Mouse (Mus musculus): ENCODE data around the gene Chtf18. TPM values are rescaled to one million over a fixed set of nuclear protein-coding genes. Genes with fewer than 3 reads are reported as not detected.

The Chtf18 gene
- polyA plus RNA-seq, 1 experiment from 2014 or later: 48.3 TPM

Small RNAs within 50 kb of the gene (microRNA-seq; reads per million reads assigned to microRNA genes)
- not detected for gene Gm25083

Other genes with a start within 250 kb of the Chtf18 start
- 0.24 and 0.29 TPM in 2 replicates for gene Sstr5, start 230.1 kb downstream of the Chtf18 start, polyA plus RNA-seq (2016; fragmentation: Nextera tagmentation; extraction: Ambion mirVana)
- 10.1 and 11.1 TPM in 2 replicates for gene Sox8, start 156.7 kb downstream of the Chtf18 start, polyA plus RNA-seq (2016; fragmentation: Nextera tagmentation; extraction: Ambion mirVana)
- gene Lmf1, start 148.3 kb downstream of the Chtf18 start, polyA plus RNA-seq (2016; fragmentation: Nextera tagmentation; extraction: Ambion mirVana): 27.9 and 28.9 TPM in 2 replicates
- gene Gng13, start 10.2 kb downstream of the Chtf18 start, polyA plus RNA-seq (2016; fragmentation: Nextera tagmentation; extraction: Ambion mirVana): 0.74 and 1.3 TPM in 2 replicates
- 21.6 and 22.4 TPM in 2 replicates for gene Rpusd1, start 251 bp upstream of the Chtf18 start, polyA plus RNA-seq (2016; fragmentation: Nextera tagmentation; extraction: Ambion mirVana)
- not detected in 2 replicates for gene Mslnl, start 8.6 kb upstream of the Chtf18 start, polyA plus RNA-seq (2016; fragmentation: Nextera tagmentation; extraction: Ambion mirVana)
- 0.44 TPM in 1 of 2 replicates, not detected in the other for gene Msln, start 27.0 kb upstream of the Chtf18 start, polyA plus RNA-seq (2016; fragmentation: Nextera tagmentation; extraction: Ambion mirVana)
- 24.9 TPM in 2 replicates for gene Narfl, start 46.4 kb upstream of the Chtf18 start, polyA plus RNA-seq (2016; fragmentation: Nextera tagmentation; extraction: Ambion mirVana)
- gene Haghl, start 58.3 kb upstream of the Chtf18 start, polyA plus RNA-seq (2016; fragmentation: Nextera tagmentation; extraction: Ambion mirVana): 89.8 and 97.7 TPM in 2 replicates
- 0.13 and 0.39 TPM in 2 replicates for gene Ccdc78, start 59.2 kb upstream of the Chtf18 start, polyA plus RNA-seq (2016; fragmentation: Nextera tagmentation; extraction: Ambion mirVana)
- gene Fam173a, start 65.5 kb upstream of the Chtf18 start, polyA plus RNA-seq (2016; fragmentation: Nextera tagmentation; extraction: Ambion mirVana): 68.3 and 71.7 TPM in 2 replicates
- 0.49 TPM in 1 of 2 replicates, not detected in the other for gene AC134908.4, start 68.2 kb upstream of the Chtf18 start, polyA plus RNA-seq (2016; fragmentation: Nextera tagmentation; extraction: Ambion mirVana)
- gene Metrn, start 69.7 kb upstream of the Chtf18 start, polyA plus RNA-seq (2016; fragmentation: Nextera tagmentation; extraction: Ambion mirVana): 50.5 and 52.1 TPM in 2 replicates
- gene Fbxl16, start 81.7 kb upstream of the Chtf18 start, polyA plus RNA-seq (2016; fragmentation: Nextera tagmentation; extraction: Ambion mirVana): 2.2 and 2.4 TPM in 2 replicates
- gene Wdr24, start 96.2 kb upstream of the Chtf18 start, polyA plus RNA-seq (2016; fragmentation: Nextera tagmentation; extraction: Ambion mirVana): 28.4 and 30.9 TPM in 2 replicates
- 56.4 and 63.4 TPM in 2 replicates for gene Jmjd8, start 101.4 kb upstream of the Chtf18 start, polyA plus RNA-seq (2016; fragmentation: Nextera tagmentation; extraction: Ambion mirVana)
- 313 TPM in 2 replicates for gene Stub1, start 106.0 kb upstream of the Chtf18 start, polyA plus RNA-seq (2016; fragmentation: Nextera tagmentation; extraction: Ambion mirVana)
- gene Rhbdl1, start 109.9 kb upstream of the Chtf18 start, polyA plus RNA-seq (2016; fragmentation: Nextera tagmentation; extraction: Ambion mirVana): 1.4 and 1.7 TPM in 2 replicates
- gene Gm20683, start 114.3 kb upstream of the Chtf18 start, polyA plus RNA-seq (2016; fragmentation: Nextera tagmentation; extraction: Ambion mirVana): 1.6 and 2.0 TPM in 2 replicates
- 23.6 and 26.9 TPM in 2 replicates for gene Rhot2, start 117.4 kb upstream of the Chtf18 start, polyA plus RNA-seq (2016; fragmentation: Nextera tagmentation; extraction: Ambion mirVana)
- gene Wdr90, start 134.1 kb upstream of the Chtf18 start, polyA plus RNA-seq (2016; fragmentation: Nextera tagmentation; extraction: Ambion mirVana): 37.3 and 45.5 TPM in 2 replicates
- gene Mcrip2, start 141.3 kb upstream of the Chtf18 start, polyA plus RNA-seq (2016; fragmentation: Nextera tagmentation; extraction: Ambion mirVana): 8.5 and 9.9 TPM in 2 replicates
- gene Mettl26, start 147.7 kb upstream of the Chtf18 start, polyA plus RNA-seq (2016; fragmentation: Nextera tagmentation; extraction: Ambion mirVana): 56.1 and 60.1 TPM in 2 replicates
- 0.45 and 0.54 TPM in 2 replicates for gene Wfikkn1, start 153.4 kb upstream of the Chtf18 start, polyA plus RNA-seq (2016; fragmentation: Nextera tagmentation; extraction: Ambion mirVana)
- gene Rab40c, start 192.3 kb upstream of the Chtf18 start, polyA plus RNA-seq (2016; fragmentation: Nextera tagmentation; extraction: Ambion mirVana): 35.7 and 39.1 TPM in 2 replicates
- gene Pigq, start 217.5 kb upstream of the Chtf18 start, polyA plus RNA-seq (2016; fragmentation: Nextera tagmentation; extraction: Ambion mirVana): 47.3 and 52.4 TPM in 2 replicates
- 0.13 and 0.74 TPM in 2 replicates for gene Nhlrc4, start 217.5 kb upstream of the Chtf18 start, polyA plus RNA-seq (2016; fragmentation: Nextera tagmentation; extraction: Ambion mirVana)
- gene A930017K11Rik, start 225.1 kb upstream of the Chtf18 start, polyA plus RNA-seq (2016; fragmentation: Nextera tagmentation; extraction: Ambion mirVana): 0.10 and 0.27 TPM in 2 replicates